Mouse (Mus musculus): ENCODE results near the gene Cpt2. TPM values are rescaled to one million over a fixed set of nuclear protein-coding genes. Genes with fewer than 3 reads are reported as not detected.
A peak's percentile ranks its signal among the peaks of the same experiment; 100 is the strongest.

Gene Cpt2
- polyA plus RNA-seq, 1 experiment from 2014 or later, result 40.5 TPM

GRCm38 (mm10) chr4:107879254-107880050 is 44.0 kb downstream of the Cpt2 start, which contains the start of gene Magoh:
Gene Magoh (plus strand): TSS chr4:107879755.
- H3K4me3 ChIP-seq (replicated peaks), result peak within 1 kb of the TSS; percentile 76
- H3K9me3 ChIP-seq (replicated peaks), result no peaks in the 10 kb centered on the region
- peaks cover 26% of the 10 kb centered on the region for H3K4me1 ChIP-seq (replicated peaks)
- H3K27ac ChIP-seq (replicated peaks), result peak within 1 kb of the TSS; percentile 71
- peaks cover 34% of the 10 kb centered on the region for H3K36me3 ChIP-seq (replicated peaks)
- peak within 1 kb of the TSS; percentile 78 for H3K4me2 ChIP-seq
- WGBS (ENCODE audit: insufficient replicate concordance), result 2% methylated on average over 48 of the region's 48 CpGs
- no peaks in the 10 kb centered on the region for H3K27me3 ChIP-seq
- peak; percentile 95 for ATAC-seq (ENCODE audit: insufficient read depth)
- peak within 1 kb of the TSS; percentile 69 for H3K9ac ChIP-seq

DNA sequence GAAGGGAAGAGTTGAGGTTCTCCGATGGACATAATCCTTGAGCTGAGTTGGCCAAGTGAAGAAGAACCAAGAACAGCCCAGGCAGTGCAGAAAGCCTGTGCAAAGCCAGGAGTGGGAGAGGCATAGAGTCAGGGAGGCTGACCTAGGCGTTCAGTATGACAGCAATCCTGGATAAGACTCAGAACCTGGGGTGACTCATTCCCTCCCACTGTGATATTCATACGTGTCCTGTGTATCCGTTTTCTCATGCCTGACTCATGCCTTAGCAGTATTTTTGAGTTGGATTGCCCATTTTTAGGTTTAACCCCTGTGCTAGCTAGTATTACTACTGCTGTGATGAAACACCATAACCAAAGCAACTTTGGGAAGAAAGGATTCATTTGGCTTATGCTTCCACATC is 58.5 kb downstream of the Cpt2 start:
- Histone ChIP-seq H3K4me1 (replicated peaks) (no peaks in the 10 kb centered on the region), H3K27me3 (no peaks in the 10 kb centered on the region), H3K4me3 (replicated peaks) (no peak overlapping the region), H3K4me2 (no peak overlapping the region), H3K36me3 (replicated peaks) (peaks cover 8% of the 10 kb centered on the region; the same call in 1 of the 2 replicates), H3K9ac (no peak overlapping the region), H3K27ac (replicated peaks) (no peak overlapping the region), H3K9me3 (replicated peaks) (no peaks in the 10 kb centered on the region)
- 71% methylated on average over 4 of the region's 4 CpGs for WGBS (ENCODE audit: insufficient replicate concordance)
- ATAC-seq (ENCODE audit: insufficient read depth), result no peak

DNA sequence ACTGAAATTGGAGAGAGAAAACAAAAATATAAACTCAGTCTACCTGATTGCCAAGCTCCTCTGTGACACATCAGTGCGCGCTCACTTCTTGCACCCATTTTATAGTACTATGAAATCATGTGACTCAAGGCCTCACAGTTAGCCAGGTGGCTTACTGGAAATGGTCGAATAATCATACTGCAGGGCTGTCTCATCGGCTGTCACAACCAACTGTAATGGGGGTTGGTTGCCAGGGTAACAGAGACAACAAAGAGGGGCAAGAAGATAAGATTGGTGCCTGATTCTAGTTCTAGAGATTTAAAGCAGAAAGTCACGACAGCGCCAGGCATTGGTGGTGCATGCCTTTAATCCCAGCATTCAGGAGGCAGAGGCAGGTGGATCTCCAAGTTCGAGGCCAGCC is 64.4 kb downstream of the Cpt2 start:
- H3K4me1 ChIP-seq (replicated peaks), result no peaks in the 10 kb centered on the region
- H3K9ac ChIP-seq, result no peak overlapping the region
- ATAC-seq (ENCODE audit: insufficient read depth), result no peak
- peaks cover 19% of the 10 kb centered on the region; the same call in 1 of the 2 replicates for H3K36me3 ChIP-seq (replicated peaks)
- 70% methylated on average over 7 of the region's 7 CpGs for WGBS (ENCODE audit: insufficient replicate concordance)
- H3K4me3 ChIP-seq (replicated peaks), result no peak overlapping the region
- H3K27me3 ChIP-seq, result no peaks in the 10 kb centered on the region
- H3K27ac ChIP-seq (replicated peaks), result no peak overlapping the region
- no peaks in the 10 kb centered on the region for H3K9me3 ChIP-seq (replicated peaks)
- no peak overlapping the region for H3K4me2 ChIP-seq

DNA sequence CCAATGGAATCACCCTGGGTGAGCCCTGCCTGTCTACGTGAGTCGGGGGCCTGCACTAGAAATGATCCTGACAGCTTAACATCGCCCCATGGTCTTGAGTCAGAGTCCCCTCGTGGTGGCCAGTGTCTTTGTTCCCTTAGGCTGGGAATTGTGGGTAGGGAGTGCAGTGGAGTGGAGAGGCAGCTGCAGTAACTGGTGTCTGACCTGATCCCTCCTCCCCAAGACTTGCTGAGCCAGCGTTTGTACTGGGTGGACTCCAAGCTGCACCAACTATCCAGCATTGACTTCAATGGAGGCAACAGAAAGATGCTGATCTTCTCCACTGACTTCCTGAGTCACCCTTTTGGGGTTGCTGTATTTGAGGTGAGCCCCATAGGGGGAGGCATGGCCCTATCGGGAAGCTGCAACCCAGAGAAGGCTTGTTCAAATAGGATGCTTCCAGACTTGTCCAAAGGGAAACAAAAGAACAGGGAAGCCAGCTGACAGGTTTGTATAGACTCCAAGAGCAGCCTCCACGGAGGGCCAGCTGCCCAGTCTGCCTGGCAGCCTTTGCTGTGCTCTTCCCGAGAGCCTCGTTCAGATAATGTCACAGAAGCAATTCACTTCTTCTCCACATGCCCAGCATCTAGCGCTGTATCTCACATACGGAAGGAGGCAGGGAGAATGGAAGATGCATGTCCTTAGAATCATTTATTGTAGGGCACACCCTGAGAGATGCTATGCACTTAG is 66.3 kb downstream of the Cpt2 start:
- Histone ChIP-seq H3K4me3 (replicated peaks) (no peak overlapping the region), H3K27me3 (no peaks in the 10 kb centered on the region), H3K36me3 (replicated peaks) (peaks cover 19% of the 10 kb centered on the region; the same call in 1 of the 2 replicates), H3K27ac (replicated peaks) (no peak overlapping the region), H3K4me2 (no peak overlapping the region), H3K4me1 (replicated peaks) (no peaks in the 10 kb centered on the region), H3K9ac (no peak overlapping the region), H3K9me3 (replicated peaks) (no peaks in the 10 kb centered on the region)
- WGBS (ENCODE audit: insufficient replicate concordance), result 73% methylated on average over 11 of the region's 11 CpGs
- no peak for ATAC-seq (ENCODE audit: insufficient read depth)

Other genes starting within 250 kb of the Cpt2 start
- gene Dmrtb1, start 239.4 kb downstream of the Cpt2 start, polyA plus RNA-seq (2015; fragmentation: Nextera tagmentation; extraction: Ambion mirVana), result 0.08 TPM in 1 of 2 replicates, not detected in the other
- gene Lrp8, start 121.3 kb downstream of the Cpt2 start, polyA plus RNA-seq (2015; fragmentation: Nextera tagmentation; extraction: Ambion mirVana), result 2.1 and 2.8 TPM in 2 replicates
- 62.0 and 80.4 TPM in 2 replicates for gene Magoh, start 43.9 kb downstream of the Cpt2 start, polyA plus RNA-seq (2015; fragmentation: Nextera tagmentation; extraction: Ambion mirVana)
- gene 0610037L13Rik, start 33.8 kb downstream of the Cpt2 start, polyA plus RNA-seq (2015; fragmentation: Nextera tagmentation; extraction: Ambion mirVana), result 29.2 and 34.8 TPM in 2 replicates
- gene Slc1a7, start 44.7 kb upstream of the Cpt2 start, polyA plus RNA-seq (2015; fragmentation: Nextera tagmentation; extraction: Ambion mirVana), result not detected in 2 replicates
- gene Podn, start 172.8 kb upstream of the Cpt2 start, polyA plus RNA-seq (2015; fragmentation: Nextera tagmentation; extraction: Ambion mirVana), result 0.09 and 0.17 TPM in 2 replicates
- gene Scp2, start 221.4 kb upstream of the Cpt2 start, polyA plus RNA-seq (2015; fragmentation: Nextera tagmentation; extraction: Ambion mirVana), result 349 and 376 TPM in 2 replicates
- gene Echdc2, start 241.8 kb upstream of the Cpt2 start, polyA plus RNA-seq (2015; fragmentation: Nextera tagmentation; extraction: Ambion mirVana), result 15.4 and 18.6 TPM in 2 replicates

Data from liver, embryonic 15.5 days (tissue).